Mouse (Mus musculus): ENCODE results near the gene Elf1. TPM values are rescaled to one million over a fixed set of nuclear protein-coding genes. Genes with fewer than 3 reads are reported as not detected.

Elf1 gene
- polyA plus RNA-seq, 1 experiment from 2014 or later, result 10.3 TPM

- WGBS, result 81% methylated on average over 13 of the region's 13 CpGs
- ATAC-seq (ENCODE audit: low FRiP score, low TSS enrichment), result no peak
- H3K36me3 ChIP-seq (ENCODE audit: insufficient read depth, low read length), result peaks cover 30% of the 10 kb centered on the region
- H3K4me2 ChIP-seq (replicated peaks; ENCODE audit: low read depth, low read length), result no peak overlapping the region
- H3K27me3 ChIP-seq (ENCODE audit: insufficient read depth, low read length), result no peaks in the 10 kb centered on the region
- peaks cover 1% of the 10 kb centered on the region; the same call in 1 of the 2 replicates for H3K9me3 ChIP-seq (ENCODE audit: low read length)
- no peak overlapping the region for H3K4me3 ChIP-seq (ENCODE audit: low read length)
- no peaks in the 10 kb centered on the region for H3K4me1 ChIP-seq (ENCODE audit: insufficient read depth, low read length)
- no peak overlapping the region for H3K9ac ChIP-seq (replicated peaks; ENCODE audit: low read length)
- no peak overlapping the region for H3K27ac ChIP-seq (ENCODE audit: low read length)
These were observed 92.6 kb downstream of the Elf1 start for GRCm38 (mm10) chr14:79573482-79574191.

GRCm38 (mm10) chr14:79574361-79574760 is 93.4 kb downstream of the Elf1 start:
- ATAC-seq (ENCODE audit: low FRiP score, low TSS enrichment), result no peak
- no peaks in the 10 kb centered on the region for H3K27me3 ChIP-seq (ENCODE audit: insufficient read depth, low read length)
- peaks cover 3% of the 10 kb centered on the region; the same call in 1 of the 2 replicates for H3K9me3 ChIP-seq (ENCODE audit: low read length)
- H3K9ac ChIP-seq (replicated peaks; ENCODE audit: low read length), result no peak overlapping the region
- H3K4me3 ChIP-seq (ENCODE audit: low read length), result no peak overlapping the region
- H3K4me1 ChIP-seq (ENCODE audit: insufficient read depth, low read length), result no peaks in the 10 kb centered on the region
- peaks cover 27% of the 10 kb centered on the region for H3K36me3 ChIP-seq (ENCODE audit: insufficient read depth, low read length)
- no peak overlapping the region for H3K4me2 ChIP-seq (replicated peaks; ENCODE audit: low read depth, low read length)
- 100% methylated on average over 1 of the region's 1 CpGs for WGBS
- H3K27ac ChIP-seq (ENCODE audit: low read length), result no peak overlapping the region

- Histone ChIP-seq H3K9me3 (ENCODE audit: low read length) (peaks cover 1% of the 10 kb centered on the region; the same call in 1 of the 2 replicates), H3K27me3 (ENCODE audit: insufficient read depth, low read length) (no peaks in the 10 kb centered on the region), H3K36me3 (ENCODE audit: insufficient read depth, low read length) (peaks cover 18% of the 10 kb centered on the region), H3K27ac (ENCODE audit: low read length) (no peak overlapping the region), H3K4me3 (ENCODE audit: low read length) (no peak overlapping the region), H3K4me2 (replicated peaks; ENCODE audit: low read depth, low read length) (no peak overlapping the region), H3K9ac (replicated peaks; ENCODE audit: low read length) (no peak overlapping the region), H3K4me1 (ENCODE audit: insufficient read depth, low read length) (peaks cover 11% of the 10 kb centered on the region)
- ATAC-seq (ENCODE audit: low FRiP score, low TSS enrichment), result no peak
- WGBS, result 85% methylated on average over 5 of the region's 5 CpGs
These were observed 102.7 kb downstream of the Elf1 start for GRCm38 (mm10) chr14:79583526-79584245.

- whole genome bisulfite sequencing, result 33% methylated on average over 16 of the region's 16 CpGs
- peak overlapping the region; percentile 80 for H3K9ac ChIP-seq (replicated peaks; ENCODE audit: low read length)
These were observed 105.6 kb downstream of the Elf1 start for GRCm38 (mm10) chr14:79586499-79587138.

GRCm38 (mm10) chr14:79587139-79587851 is 106.3 kb downstream of the Elf1 start, which contains the start of gene Sugt1:
TSS of gene Sugt1 (plus strand) at chr14:79587691.
- peak within 1 kb of the TSS; percentile 80 for H3K9ac ChIP-seq (replicated peaks; ENCODE audit: low read length)
- peak; percentile 99 for ATAC-seq (ENCODE audit: low FRiP score, low TSS enrichment)

More at GRCm38 (mm10) chr14:79586499-79587138, 105.6 kb downstream of the Elf1 start:
- H3K27me3 ChIP-seq (ENCODE audit: insufficient read depth, low read length), result no peaks in the 10 kb centered on the region
- ATAC-seq (ENCODE audit: low FRiP score, low TSS enrichment), result no peak
- H3K4me2 ChIP-seq (replicated peaks; ENCODE audit: low read depth, low read length), result peak overlapping the region; percentile 90
- 0 out of 2 replicates have a peak, but pooled peaks cover 4% of the 10 kb centered on the region for H3K36me3 ChIP-seq (ENCODE audit: insufficient read depth, low read length)
- H3K4me3 ChIP-seq (ENCODE audit: low read length), result peak overlapping the region; percentile 66
- peaks cover 19% of the 10 kb centered on the region for H3K4me1 ChIP-seq (ENCODE audit: insufficient read depth, low read length)
- no peaks in the 10 kb centered on the region for H3K9me3 ChIP-seq (ENCODE audit: low read length)
- peak overlapping the region; percentile 96 for H3K27ac ChIP-seq (ENCODE audit: low read length)

GRCm38 (mm10) chr14:79587852-79588229 is 106.8 kb downstream of the Elf1 start:
- no peaks in the 10 kb centered on the region for H3K27me3 ChIP-seq (ENCODE audit: insufficient read depth, low read length)
- H3K4me1 ChIP-seq (ENCODE audit: insufficient read depth, low read length), result peaks cover 19% of the 10 kb centered on the region
- ATAC-seq (ENCODE audit: low FRiP score, low TSS enrichment), result peak; percentile 43
- peak overlapping the region; percentile 96 for H3K27ac ChIP-seq (ENCODE audit: low read length)
- peak overlapping the region; percentile 80 for H3K9ac ChIP-seq (replicated peaks; ENCODE audit: low read length)
- WGBS, result 0% methylated on average over 9 of the region's 9 CpGs
- H3K36me3 ChIP-seq (ENCODE audit: insufficient read depth, low read length), result no peaks in the 10 kb centered on the region
- peak overlapping the region; percentile 66 for H3K4me3 ChIP-seq (ENCODE audit: low read length)
- peak overlapping the region; percentile 90 for H3K4me2 ChIP-seq (replicated peaks; ENCODE audit: low read depth, low read length)
- H3K9me3 ChIP-seq (ENCODE audit: low read length), result no peaks in the 10 kb centered on the region

More at GRCm38 (mm10) chr14:79587139-79587851, 106.3 kb downstream of the Elf1 start, which contains the start of gene Sugt1:
- WGBS, result under 1% methylated on average over 60 of the region's 60 CpGs
- Histone ChIP-seq H3K36me3 (ENCODE audit: insufficient read depth, low read length) (0 out of 2 replicates have a peak, but pooled peaks cover 4% of the 10 kb centered on the region), H3K4me1 (ENCODE audit: insufficient read depth, low read length) (peaks cover 19% of the 10 kb centered on the region), H3K4me2 (replicated peaks; ENCODE audit: low read depth, low read length) (peak within 1 kb of the TSS; percentile 90), H3K4me3 (ENCODE audit: low read length) (peak within 1 kb of the TSS; percentile 66), H3K9me3 (ENCODE audit: low read length) (no peaks in the 10 kb centered on the region), H3K27me3 (ENCODE audit: insufficient read depth, low read length) (no peaks in the 10 kb centered on the region), H3K27ac (ENCODE audit: low read length) (peak within 1 kb of the TSS; percentile 96)

GRCm38 (mm10) chr14:79588534-79588951 is 107.5 kb downstream of the Elf1 start:
- 83% methylated on average over 9 of the region's 9 CpGs for WGBS
- Histone ChIP-seq H3K9me3 (ENCODE audit: low read length) (no peaks in the 10 kb centered on the region), H3K4me2 (replicated peaks; ENCODE audit: low read depth, low read length) (peak overlapping the region; percentile 90), H3K4me1 (ENCODE audit: insufficient read depth, low read length) (peaks cover 19% of the 10 kb centered on the region), H3K9ac (replicated peaks; ENCODE audit: low read length) (peak overlapping the region; percentile 80), H3K36me3 (ENCODE audit: insufficient read depth, low read length) (no peaks in the 10 kb centered on the region), H3K27ac (ENCODE audit: low read length) (no peak overlapping the region), H3K4me3 (ENCODE audit: low read length) (peak overlapping the region; percentile 66), H3K27me3 (ENCODE audit: insufficient read depth, low read length) (no peaks in the 10 kb centered on the region)
- ATAC-seq (ENCODE audit: low FRiP score, low TSS enrichment), result no peak

- Histone ChIP-seq H3K27ac (ENCODE audit: low read length) (no peak overlapping the region), H3K36me3 (ENCODE audit: insufficient read depth, low read length) (no peaks in the 10 kb centered on the region), H3K9me3 (ENCODE audit: low read length) (no peaks in the 10 kb centered on the region), H3K4me1 (ENCODE audit: insufficient read depth, low read length) (peaks cover 19% of the 10 kb centered on the region), H3K4me2 (replicated peaks; ENCODE audit: low read depth, low read length) (no peak overlapping the region), H3K9ac (replicated peaks; ENCODE audit: low read length) (no peak overlapping the region), H3K4me3 (ENCODE audit: low read length) (no peak overlapping the region), H3K27me3 (ENCODE audit: insufficient read depth, low read length) (no peaks in the 10 kb centered on the region)
- no peak for ATAC-seq (ENCODE audit: low FRiP score, low TSS enrichment)
- WGBS, result 92% methylated on average over 6 of the region's 6 CpGs
These were observed 108.4 kb downstream of the Elf1 start for GRCm38 (mm10) chr14:79589401-79589800.

GRCm38 (mm10) chr14:79590916-79591315 is 109.9 kb downstream of the Elf1 start:
- no peak for ATAC-seq (ENCODE audit: low FRiP score, low TSS enrichment)
- H3K9me3 ChIP-seq (ENCODE audit: low read length), result no peaks in the 10 kb centered on the region
- H3K4me1 ChIP-seq (ENCODE audit: insufficient read depth, low read length), result peaks cover 19% of the 10 kb centered on the region
- H3K27me3 ChIP-seq (ENCODE audit: insufficient read depth, low read length), result no peaks in the 10 kb centered on the region
- peaks cover 9% of the 10 kb centered on the region for H3K36me3 ChIP-seq (ENCODE audit: insufficient read depth, low read length)
- H3K4me2 ChIP-seq (replicated peaks; ENCODE audit: low read depth, low read length), result no peak overlapping the region
- WGBS, result 95% methylated on average over 8 of the region's 8 CpGs
- no peak overlapping the region for H3K4me3 ChIP-seq (ENCODE audit: low read length)
- H3K27ac ChIP-seq (ENCODE audit: low read length), result no peak overlapping the region
- H3K9ac ChIP-seq (replicated peaks; ENCODE audit: low read length), result no peak overlapping the region

Data from kidney, embryonic 16.5 days (tissue).